Mouse (Mus musculus): ENCODE measurements around the gene S100a3.

GRCm38 (mm10) chr3:90599401-90599800 lies 39.0 kb downstream of the S100a3 start:
- TF ChIP-seq POLR2A (IDR thresholded peaks at IDR 0.05; ENCODE audit: insufficient read length, low read depth) (no peak), REST (IDR thresholded peaks at IDR 0.05; ENCODE audit: insufficient read depth, insufficient read length) (no peak), MAX (IDR thresholded peaks at IDR 0.05; ENCODE audit: low read depth) (no peak), E2F4 (IDR thresholded peaks at IDR 0.05; ENCODE audit: insufficient read depth) (no peak)
